Mouse (Mus musculus) cerebellum, adult 2 months (tissue): Measurements from ENCODE around the gene Csta1.

Source experiments
- CTCF ChIP-seq: fragments of 200-500 bp; IDR thresholded peaks from 2 replicates; pipeline ENCODE4 v1.5.1; 2011; ENCODE audit warnings: low read depth, mild to moderate bottlenecking, control low read depth, low read length, moderate library complexity, borderline replicate concordance; ENCODE audit not compliant: insufficient read depth
- POLR2A ChIP-seq: fragments of 200-500 bp; IDR thresholded peaks from 2 replicates; pipeline ENCODE4 v1.6.1; 2011; ENCODE audit warnings: low read length, control low read depth, borderline replicate concordance; ENCODE audit not compliant: insufficient read depth

GRCm38 (mm10) chr16:36071071-36071449, 60.0 kb downstream of the Csta1 start:
- TF ChIP-seq CTCF (no peak), POLR2A (no peak)
